Mouse (Mus musculus) embryonic facial prominence, embryonic 10.5 days (tissue): ENCODE results near the gene Snx32. TPM values are rescaled to one million over a fixed set of nuclear protein-coding genes. Genes with fewer than 3 reads are reported as not detected.

Source experiments
- DNase-seq: peaks from one replicate; pipeline ENCODE4 v3.0.0-alpha.2; 2017; ENCODE audit warnings: low spot score
- H3K27ac ChIP-seq: fragments of 300-500 bp; sonication (generic); replicated peaks from 2 replicates; pipeline ENCODE4 v1.5.1; 2016; ENCODE audit warnings: mild to moderate bottlenecking
- H3K27me3 ChIP-seq: fragments of 300-500 bp; sonication (generic); replicated peaks from 2 replicates; pipeline ENCODE4 v1.6.1; 2016; ENCODE audit warnings: low read depth, mild to moderate bottlenecking; ENCODE audit not compliant: poor library complexity, severe bottlenecking
- H3K36me3 ChIP-seq: fragments of 300-500 bp; sonication (generic); replicated peaks from 2 replicates; pipeline ENCODE4 v1.6.1; 2016; ENCODE audit warnings: mild to moderate bottlenecking, moderate library complexity
- H3K4me1 ChIP-seq: fragments of 300-500 bp; sonication (generic); 2 replicates; pipeline ENCODE4 v1.6.1; 2016
- H3K4me3 ChIP-seq: fragments of 300-500 bp; sonication (generic); 2 replicates; pipeline ENCODE4 v1.5.1; 2016; ENCODE audit warnings: mild to moderate bottlenecking, moderate library complexity
- H3K9me3 ChIP-seq: fragments of 300-500 bp; sonication (generic); 2 replicates; pipeline ENCODE4 v1.6.1; 2016; ENCODE audit warnings: mild to moderate bottlenecking
- WGBS: fragments of 180-500 bp; shearing (Covaris S2); methylation state at CpG from one replicate; pipeline ENCODE4 v1.1.7; 2016; 5-methylcytosine and 5-hydroxymethylcytosine counted together
- polyA plus RNA-seq: library from polyadenylated mRNA; unstranded; fragments of >200 nt; fragmentation: Nextera tagmentation; extraction: Ambion mirVana; gene quantifications from 2 replicates; pipeline ENCODE4 v1.2.1, GENCODE M21; 2016

The Snx32 gene
- polyA plus RNA-seq, 1 experiment from 2014 or later: 8.4 TPM

- H3K4me1 ChIP-seq: peaks cover 9% of the 10 kb centered on the region
- H3K4me3 ChIP-seq: no peak overlapping the region
- 58% methylated on average over 7 of the region's 7 CpGs for WGBS
- peaks cover 31% of the 10 kb centered on the region for H3K27me3 ChIP-seq
- no peak overlapping the region for H3K27ac ChIP-seq
- no peak for DNase-seq
- no peaks in the 10 kb centered on the region for H3K36me3 ChIP-seq
- no peaks in the 10 kb centered on the region for H3K9me3 ChIP-seq
Measured at GRCm38 (mm10) chr19:5530138-5530524, 19.8 kb upstream of the Snx32 start.

GRCm38 (mm10) chr19:5529325-5530137 is 19.2 kb upstream of the Snx32 start:
- H3K9me3 ChIP-seq: no peaks in the 10 kb centered on the region
- H3K4me3 ChIP-seq: peak overlapping the region; percentile 26; the same call in 1 of the 2 replicates
- H3K4me1 ChIP-seq: peaks cover 9% of the 10 kb centered on the region
- H3K36me3 ChIP-seq: no peaks in the 10 kb centered on the region
- H3K27me3 ChIP-seq: peaks cover 31% of the 10 kb centered on the region
- peak; percentile 95 for DNase-seq
- H3K27ac ChIP-seq: no peak overlapping the region
- WGBS: 15% methylated on average over 20 of the region's 20 CpGs

- no peaks in the 10 kb centered on the region for H3K36me3 ChIP-seq
- H3K4me3 ChIP-seq: no peak overlapping the region
- DNase-seq: no peak
- H3K27ac ChIP-seq: no peak overlapping the region
- peaks cover 3% of the 10 kb centered on the region for H3K27me3 ChIP-seq
- H3K9me3 ChIP-seq: no peaks in the 10 kb centered on the region
- H3K4me1 ChIP-seq: peaks cover 9% of the 10 kb centered on the region
- 67% methylated on average over 5 of the region's 5 CpGs for WGBS
Measured at GRCm38 (mm10) chr19:5525204-5525603, 14.9 kb upstream of the Snx32 start.

- WGBS: 85% methylated on average over 3 of the region's 3 CpGs
- Histone ChIP-seq H3K4me3 (no peak overlapping the region), H3K9me3 (no peaks in the 10 kb centered on the region), H3K27ac (no peak overlapping the region), H3K27me3 (no peaks in the 10 kb centered on the region), H3K4me1 (no peaks in the 10 kb centered on the region), H3K36me3 (no peaks in the 10 kb centered on the region)
- no peak for DNase-seq
Measured at GRCm38 (mm10) chr19:5518721-5519120, 8.4 kb upstream of the Snx32 start.

DNA sequence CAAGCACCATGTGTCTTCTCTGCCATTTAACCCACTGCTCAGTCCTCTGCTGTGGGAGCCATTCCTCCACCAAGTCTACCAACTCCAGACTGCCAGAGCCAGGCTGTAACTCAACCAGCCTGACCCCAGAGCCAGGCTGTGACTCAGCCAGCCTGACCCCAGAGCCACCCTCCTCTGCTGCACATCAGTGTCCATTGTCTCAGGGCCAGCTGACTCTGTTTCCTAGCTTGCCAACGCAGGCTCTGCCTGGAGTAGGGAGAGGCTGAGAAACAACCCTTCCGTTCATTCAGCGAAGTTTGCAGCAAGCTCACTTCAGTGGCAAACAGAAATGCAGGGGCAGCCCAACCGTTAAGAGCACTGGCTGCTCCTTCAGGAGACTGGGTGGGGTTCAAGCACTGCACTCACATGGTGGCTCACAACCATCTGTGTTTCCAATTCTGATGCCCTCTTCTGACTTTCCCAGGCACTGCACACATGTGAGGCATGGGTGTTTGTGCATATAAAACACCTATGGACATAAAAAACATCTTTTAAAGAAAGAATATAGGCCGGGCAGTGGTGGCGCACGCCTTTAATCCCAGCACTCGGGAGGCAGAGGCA is 6.7 kb upstream of the Snx32 start:
- Histone ChIP-seq H3K27me3 (no peaks in the 10 kb centered on the region), H3K4me3 (no peak overlapping the region), H3K9me3 (no peaks in the 10 kb centered on the region), H3K4me1 (no peaks in the 10 kb centered on the region), H3K36me3 (no peaks in the 10 kb centered on the region), H3K27ac (no peak overlapping the region)
- DNase-seq: no peak
- 82% methylated on average over 8 of the region's 8 CpGs for WGBS

GRCm38 (mm10) chr19:5515840-5516777 is 5.8 kb upstream of the Snx32 start:
- 81% methylated on average over 7 of the region's 7 CpGs for WGBS
- H3K27me3 ChIP-seq: no peaks in the 10 kb centered on the region

DNA sequence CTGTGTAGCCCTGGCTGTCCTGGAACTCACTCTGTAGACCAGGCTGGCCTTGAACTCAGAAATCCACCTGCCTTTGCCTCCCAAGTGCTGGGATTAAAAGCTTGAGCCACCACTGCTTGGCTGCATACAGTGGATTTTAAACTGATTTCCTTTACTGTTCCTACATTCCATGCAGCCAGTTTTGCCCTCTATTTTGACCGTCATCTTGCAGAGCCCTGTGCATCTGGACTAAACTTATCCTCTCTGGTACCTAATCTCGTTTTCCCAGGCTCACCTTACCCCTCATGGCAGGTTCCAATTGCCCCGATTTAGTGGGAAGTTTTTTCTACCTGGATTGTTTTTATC is 2.6 kb upstream of the Snx32 start:
- Histone ChIP-seq H3K9me3 (no peaks in the 10 kb centered on the region), H3K36me3 (no peaks in the 10 kb centered on the region), H3K4me1 (peaks cover 18% of the 10 kb centered on the region), H3K27me3 (no peaks in the 10 kb centered on the region), H3K4me3 (no peak overlapping the region), H3K27ac (no peak overlapping the region)
- DNase-seq: no peak
- WGBS: 86% methylated on average over 3 of the region's 3 CpGs

More at GRCm38 (mm10) chr19:5515840-5516777, 5.8 kb upstream of the Snx32 start:
- Histone ChIP-seq H3K36me3 (no peaks in the 10 kb centered on the region), H3K9me3 (no peaks in the 10 kb centered on the region), H3K27ac (no peak overlapping the region), H3K4me1 (peaks cover 1% of the 10 kb centered on the region), H3K4me3 (no peak overlapping the region)
- no peak for DNase-seq

DNA sequence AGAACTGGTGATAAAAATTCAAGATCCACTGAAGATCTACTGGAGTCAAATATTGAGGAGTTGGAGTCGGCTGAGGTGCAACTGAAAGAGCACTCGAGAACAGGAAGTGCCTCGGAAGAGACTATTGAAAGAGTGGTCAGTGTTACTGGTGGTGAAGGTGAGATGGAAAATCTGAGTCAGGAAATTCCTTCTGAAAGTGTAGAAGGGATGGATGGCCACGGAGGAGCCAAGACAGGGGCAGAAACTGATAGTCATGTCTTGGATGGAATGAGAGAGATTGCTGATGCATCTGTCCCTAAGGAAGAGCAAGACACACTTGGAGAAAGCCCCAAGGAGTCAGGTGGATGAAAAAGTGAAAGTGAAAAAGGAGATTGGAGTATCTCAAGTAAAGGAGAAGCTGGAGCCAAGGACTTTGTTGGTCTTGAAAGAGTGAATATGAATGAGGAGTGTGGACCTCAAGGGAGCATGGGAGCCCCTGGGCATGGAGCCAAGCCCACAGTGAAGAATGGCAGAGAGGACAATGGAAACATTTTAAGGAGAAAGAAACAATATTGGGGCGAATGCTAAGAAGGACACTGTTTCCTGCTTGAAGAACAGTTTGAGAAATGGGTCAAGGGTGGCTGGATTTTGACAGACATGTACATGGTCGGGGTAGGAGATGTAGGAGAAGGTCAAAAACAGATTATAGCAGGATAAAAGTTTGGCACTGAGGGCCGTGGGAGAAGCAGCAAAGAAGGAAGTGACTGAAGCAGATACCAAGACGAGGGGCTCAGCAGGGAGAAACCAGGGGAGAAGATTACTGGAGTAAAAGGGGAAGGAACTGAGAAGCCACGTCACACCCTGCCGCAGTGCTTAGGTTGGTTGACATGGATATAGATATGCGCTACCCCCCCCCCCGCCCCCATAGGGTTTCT is 2.0 kb upstream of the Snx32 start:
- peaks cover 18% of the 10 kb centered on the region for H3K4me1 ChIP-seq
- DNase-seq: no peak
- H3K36me3 ChIP-seq: no peaks in the 10 kb centered on the region
- H3K4me3 ChIP-seq: no peak overlapping the region
- 86% methylated on average over 12 of the region's 12 CpGs for WGBS
- no peak overlapping the region for H3K27ac ChIP-seq
- no peaks in the 10 kb centered on the region for H3K27me3 ChIP-seq
- H3K9me3 ChIP-seq: no peaks in the 10 kb centered on the region

- WGBS: 53% methylated on average over 15 of the region's 15 CpGs
- H3K27ac ChIP-seq: peak overlapping the region; percentile 72
- no peak for DNase-seq
Measured at GRCm38 (mm10) chr19:5511074-5511632, 815 bp upstream of the Snx32 start.

GRCm38 (mm10) chr19:5503687-5504086 is 6.7 kb downstream of the Snx32 start, which contains the start of gene 1700020D05Rik:
TSS of gene 1700020D05Rik (minus strand) at chr19:5503787.
- DNase-seq: no peak
- no peak within 1 kb of the TSS for H3K27ac ChIP-seq
- WGBS: 62% methylated on average over 17 of the region's 17 CpGs

More at GRCm38 (mm10) chr19:5511074-5511632, 815 bp upstream of the Snx32 start:
- Histone ChIP-seq H3K27me3 (no peaks in the 10 kb centered on the region), H3K4me1 (peaks cover 18% of the 10 kb centered on the region), H3K9me3 (no peaks in the 10 kb centered on the region), H3K4me3 (peak overlapping the region; percentile 56), H3K36me3 (no peaks in the 10 kb centered on the region)

GRCm38 (mm10) chr19:5500330-5500875 is 9.9 kb downstream of the Snx32 start:
- no peaks in the 10 kb centered on the region for H3K27me3 ChIP-seq
- no peaks in the 10 kb centered on the region for H3K9me3 ChIP-seq
- no peak for DNase-seq
- 0 out of 2 replicates have a peak, but pooled peaks cover 2% of the 10 kb centered on the region for H3K4me1 ChIP-seq
- peaks cover 39% of the 10 kb centered on the region for H3K36me3 ChIP-seq
- H3K4me3 ChIP-seq: no peak overlapping the region
- WGBS: 94% methylated on average over 2 of the region's 2 CpGs
- no peak overlapping the region for H3K27ac ChIP-seq

More at GRCm38 (mm10) chr19:5503687-5504086, 6.7 kb downstream of the Snx32 start, which contains the start of gene 1700020D05Rik:
- Histone ChIP-seq H3K9me3 (no peaks in the 10 kb centered on the region), H3K36me3 (peaks cover 8% of the 10 kb centered on the region; the same call in 1 of the 2 replicates), H3K4me3 (0 out of 2 replicates have a peak within 1 kb of the TSS, but pooled peaks have one; percentile 21), H3K4me1 (0 out of 2 replicates have a peak, but pooled peaks cover 2% of the 10 kb centered on the region), H3K27me3 (no peaks in the 10 kb centered on the region)
